Comparison of ENCODE assay signal across 25 mouse cellular contexts in the genomic region with DNA sequence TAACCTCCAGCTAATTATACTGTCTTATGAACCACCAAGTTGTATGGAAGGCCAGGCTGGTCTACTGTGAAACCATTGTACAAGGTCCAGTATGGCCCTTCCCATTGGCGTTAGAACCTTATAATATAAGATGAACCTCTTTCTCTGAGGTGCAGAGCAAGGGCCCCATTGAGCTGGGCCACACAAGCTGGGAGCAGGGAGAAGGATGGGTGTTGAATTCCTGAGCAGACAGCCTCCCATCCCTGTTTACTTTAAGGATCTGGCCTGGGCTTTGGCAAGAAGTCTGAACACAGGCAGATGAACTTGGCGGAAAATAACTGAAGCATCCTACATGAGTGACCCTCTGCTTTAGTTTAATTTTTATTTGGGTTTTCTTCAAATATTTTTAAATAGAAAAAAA.
DNase-seq lines count a peak whose midpoint lies in the region; ATAC-seq and TF ChIP-seq lines count a peak whose summit lies in the region.
"Had no signal": no experiment of that assay in that cellular context is flagged by ENCODE, and none has a peak within 500 bp of the region (broad histone marks: within the 10 kb centered on the region; RNA-seq: fewer than 3 reads in every experiment).

No protein-coding gene starts in this region.

- H3K4me2 ChIP-seq in intestine, embryonic 14.5 days (ENCODE audit: low read length), result no peak overlapping the region
- H3K4me2 ChIP-seq in intestine, postnatal 0 days (replicated peaks; ENCODE audit: low read depth), result no peak overlapping the region
- H3K4me2 ChIP-seq in lung, embryonic 14.5 days, result no peak overlapping the region
- H3K4me2 ChIP-seq in stomach, embryonic 16.5 days (ENCODE audit: low read depth, low read length), result no peak overlapping the region
- no peak overlapping the region for H3K4me2 ChIP-seq in stomach, postnatal 0 days (replicated peaks; ENCODE audit: low read depth)
- H3K4me2 ChIP-seq: embryonic facial prominence, embryonic 12.5 days; forebrain, embryonic 13.5 days had no signal

- H3K27me3 ChIP-seq in intestine, embryonic 14.5 days (replicated peaks; ENCODE audit: control insufficient read depth, insufficient read depth, low read length), result no peaks in the 10 kb centered on the region
- H3K27me3 ChIP-seq in intestine, postnatal 0 days (replicated peaks; ENCODE audit: control insufficient read depth, insufficient read depth, low read length), result no peaks in the 10 kb centered on the region
- H3K27me3 ChIP-seq in lung, embryonic 14.5 days (ENCODE audit: insufficient read depth, low read length), result no peaks in the 10 kb centered on the region
- H3K27me3 ChIP-seq in stomach, embryonic 16.5 days (ENCODE audit: control insufficient read depth, insufficient read depth, low read length), result no peaks in the 10 kb centered on the region
- H3K27me3 ChIP-seq in stomach, postnatal 0 days (ENCODE audit: control insufficient read depth, insufficient read depth, low read length), result no peaks in the 10 kb centered on the region
- H3K27me3 ChIP-seq: CH12.LX; embryonic facial prominence, embryonic 12.5 days; forebrain, embryonic 13.5 days; Patski had no signal

- no peak overlapping the region for H3K4me3 ChIP-seq in intestine, embryonic 14.5 days (ENCODE audit: low read depth, low read length)
- H3K4me3 ChIP-seq in intestine, postnatal 0 days (ENCODE audit: low read depth, low read length), result no peak overlapping the region
- no peak overlapping the region for H3K4me3 ChIP-seq in lung, embryonic 14.5 days (ENCODE audit: low read depth, low read length)
- no peak overlapping the region for H3K4me3 ChIP-seq in stomach, embryonic 16.5 days (replicated peaks; ENCODE audit: low read length)
- no peak overlapping the region for H3K4me3 ChIP-seq in stomach, postnatal 0 days (ENCODE audit: low read depth, low read length)
- H3K4me3 ChIP-seq: embryonic facial prominence, embryonic 10.5 days; embryonic facial prominence, embryonic 12.5 days; forebrain, embryonic 13.5 days had no signal

- H3K4me1 ChIP-seq in intestine, embryonic 14.5 days (replicated peaks; ENCODE audit: control insufficient read depth, insufficient read depth, low read length), result peaks cover 20% of the 10 kb centered on the region
- no peaks in the 10 kb centered on the region for H3K4me1 ChIP-seq in intestine, postnatal 0 days (replicated peaks; ENCODE audit: control insufficient read depth, insufficient read depth, low read length)
- no peaks in the 10 kb centered on the region; the same call in 1 of the 2 replicates for H3K4me1 ChIP-seq in lung, embryonic 14.5 days (ENCODE audit: insufficient read depth)
- peaks cover 3% of the 10 kb centered on the region for H3K4me1 ChIP-seq in stomach, embryonic 16.5 days (ENCODE audit: control insufficient read depth, insufficient read depth, low read length)
- no peaks in the 10 kb centered on the region for H3K4me1 ChIP-seq in stomach, postnatal 0 days (replicated peaks; ENCODE audit: control insufficient read depth, insufficient read depth)
- H3K4me1 ChIP-seq: forebrain, embryonic 13.5 days had no signal

- no peak for TF ChIP-seq EP300 in stomach, postnatal 0 days (optimal IDR thresholded peaks at IDR 0.05)

- DNase-seq in intestine, embryonic 14.5 days (ENCODE audit: low spot score), result no peak
- peak; percentile 44 for DNase-seq in lung, embryonic 14.5 days
- no peak for DNase-seq in lung, adult 18-20 months
- no peak for DNase-seq in stomach, postnatal 0 days (ENCODE audit: low spot score)
- DNase-seq in yolk sac, embryonic 10.5 days (ENCODE audit: low spot score), result peak; percentile 27
- DNase-seq in frontal cortex, adult 2 months (ENCODE audit: extremely low spot score in 1 of 2, low spot score in 1 of 2), result no peak
- DNase-seq: adrenal gland, adult 8-10 months; adrenal gland, postnatal 14 days; adrenal gland, postnatal 36 days; B cell, adult 2 months; cerebellum, adult 11-12 months; cerebellum, adult 2 months; cerebellum, adult 9-10 months; cerebellum, postnatal 10 days; cerebellum, postnatal 25 days had no signal

- TF ChIP-seq CTCF in intestine, postnatal 0 days (IDR thresholded peaks at IDR 0.05; ENCODE audit: low read depth), result no peak
- TF ChIP-seq CTCF in lung, embryonic 14.5 days (IDR thresholded peaks at IDR 0.05; ENCODE audit: low read depth), result no peak
- no peak for TF ChIP-seq CTCF in stomach, postnatal 0 days (IDR thresholded peaks at IDR 0.05; ENCODE audit: low read depth)

- 39% methylated on average over 2 of the region's 2 CpGs for WGBS in intestine, embryonic 14.5 days
- WGBS in intestine, postnatal 0 days, result 56% methylated on average over 2 of the region's 2 CpGs
- 67% methylated on average over 2 of the region's 2 CpGs for WGBS in lung, embryonic 14.5 days
- WGBS in stomach, embryonic 16.5 days, result 64% methylated on average over 2 of the region's 2 CpGs
- 61% methylated on average over 2 of the region's 2 CpGs for WGBS in stomach, postnatal 0 days

- H3K9ac ChIP-seq in intestine, embryonic 14.5 days (ENCODE audit: low read length), result no peak overlapping the region
- no peak overlapping the region for H3K9ac ChIP-seq in intestine, postnatal 0 days (ENCODE audit: low read depth, low read length)
- H3K9ac ChIP-seq in lung, embryonic 14.5 days, result no peak overlapping the region
- H3K9ac ChIP-seq in stomach, embryonic 16.5 days (ENCODE audit: low read length), result no peak overlapping the region
- no peak overlapping the region for H3K9ac ChIP-seq in stomach, postnatal 0 days (ENCODE audit: low read length)
- H3K9ac ChIP-seq: embryonic facial prominence, embryonic 12.5 days; forebrain, embryonic 13.5 days had no signal

- H3K27ac ChIP-seq in intestine, embryonic 14.5 days (ENCODE audit: low read depth), result peak overlapping the region; percentile 13; the same call in 1 of the 2 replicates
- H3K27ac ChIP-seq in intestine, postnatal 0 days (ENCODE audit: low read depth, low read length), result no peak overlapping the region
- H3K27ac ChIP-seq in lung, embryonic 14.5 days (ENCODE audit: low read depth), result no peak overlapping the region; the same call in 1 of the 2 replicates
- H3K27ac ChIP-seq in stomach, embryonic 16.5 days (ENCODE audit: low read length), result peak overlapping the region; percentile 7; the same call in 1 of the 2 replicates
- H3K27ac ChIP-seq in stomach, postnatal 0 days (replicated peaks), result no peak overlapping the region
- H3K27ac ChIP-seq: embryonic facial prominence, embryonic 10.5 days; embryonic facial prominence, embryonic 12.5 days; forebrain, embryonic 13.5 days had no signal

- no peaks in the 10 kb centered on the region for H3K36me3 ChIP-seq in intestine, embryonic 14.5 days (ENCODE audit: control insufficient read depth, insufficient read depth, low read length)
- H3K36me3 ChIP-seq in intestine, postnatal 0 days (ENCODE audit: control insufficient read depth, insufficient read depth), result no peaks in the 10 kb centered on the region
- H3K36me3 ChIP-seq in lung, embryonic 14.5 days (ENCODE audit: insufficient read depth), result no peaks in the 10 kb centered on the region
- H3K36me3 ChIP-seq in stomach, embryonic 16.5 days (ENCODE audit: control insufficient read depth, insufficient read depth, low read length), result no peaks in the 10 kb centered on the region
- H3K36me3 ChIP-seq in stomach, postnatal 0 days (ENCODE audit: control insufficient read depth, insufficient read depth, low read length), result no peaks in the 10 kb centered on the region
- H3K36me3 ChIP-seq: embryonic facial prominence, embryonic 10.5 days; embryonic facial prominence, embryonic 12.5 days; G1E had no signal

- ATAC-seq in intestine, embryonic 14.5 days (replicated peaks; ENCODE audit: low FRiP score, low TSS enrichment, low read depth), result no peak
- no peak for ATAC-seq in intestine, postnatal 0 days
- peak; percentile 26; the same call in 1 of the 2 replicates for ATAC-seq in lung, embryonic 14.5 days (ENCODE audit: insufficient read depth)
- ATAC-seq in stomach, embryonic 16.5 days (ENCODE audit: insufficient read depth, low FRiP score), result 0 out of 2 replicates have a peak, but pooled peaks have one; percentile 21
- no peak for ATAC-seq in stomach, postnatal 0 days (ENCODE audit: low FRiP score, low TSS enrichment)
- ATAC-seq: activated CD4-positive, CD25-positive, alpha-beta regulatory T cell, adult 4 months; CD4-positive, CD25-positive, alpha-beta regulatory T cell, adult 4 months; forebrain, embryonic 13.5 days; Patski had no signal

- H3K9me3 ChIP-seq in intestine, embryonic 14.5 days (ENCODE audit: control insufficient read depth, low read length), result peaks cover 4% of the 10 kb centered on the region; the same call in 1 of the 2 replicates
- no peaks in the 10 kb centered on the region for H3K9me3 ChIP-seq in intestine, postnatal 0 days (ENCODE audit: control insufficient read depth)
- H3K9me3 ChIP-seq in lung, embryonic 14.5 days (ENCODE audit: low read depth, low read length), result no peaks in the 10 kb centered on the region
- no peaks in the 10 kb centered on the region for H3K9me3 ChIP-seq in stomach, embryonic 16.5 days (replicated peaks; ENCODE audit: control insufficient read depth, low read length)
- H3K9me3 ChIP-seq in stomach, postnatal 0 days (ENCODE audit: control insufficient read depth, low read length), result 0 out of 2 replicates have a peak, but pooled peaks cover 2% of the 10 kb centered on the region
- H3K9me3 ChIP-seq: forebrain, embryonic 13.5 days had no signal

Comparison
In these comparisons a context has a peak if more than half of its experiments do, and no peak if none do; other contexts are left out.
1. ATAC-seq: peak in lung, embryonic 14.5 days (single experiment) and stomach, embryonic 16.5 days (single experiment); none in intestine, embryonic 14.5 days (single experiment), intestine, postnatal 0 days (single experiment) and stomach, postnatal 0 days (single experiment).
2. DNase-seq: peak in lung, embryonic 14.5 days (single experiment) and yolk sac, embryonic 10.5 days (single experiment); none in intestine, embryonic 14.5 days (single experiment), lung, adult 18-20 months (0 of 2), stomach, postnatal 0 days (single experiment) and frontal cortex, adult 2 months (0 of 2).
3. H3K27ac ChIP-seq: peak in intestine, embryonic 14.5 days (single experiment) and stomach, embryonic 16.5 days (single experiment); none in intestine, postnatal 0 days (single experiment), lung, embryonic 14.5 days (single experiment) and stomach, postnatal 0 days (single experiment).